Mouse (Mus musculus): ENCODE results near the gene D1Pas1.

The D1Pas1 gene

DNA sequence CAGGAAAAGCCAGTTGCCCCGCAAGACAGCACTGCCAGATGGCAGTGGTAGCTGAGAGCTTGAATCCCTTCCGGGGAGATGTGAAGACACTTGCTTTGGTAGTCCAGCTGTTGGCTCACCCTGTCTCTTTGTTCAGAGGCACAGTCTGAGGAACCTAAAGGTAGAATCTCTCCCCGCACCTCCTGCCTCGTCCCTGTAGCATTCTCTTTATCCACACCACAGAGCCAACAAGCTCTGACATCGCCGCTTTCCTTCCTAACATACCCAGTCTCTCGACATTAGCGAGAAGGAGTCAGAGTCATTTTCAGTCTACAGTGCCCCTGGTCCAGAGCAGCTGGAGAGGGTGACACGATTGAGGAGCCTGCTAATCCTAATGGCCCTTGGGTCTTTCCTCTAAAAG is 18.9 kb downstream of the D1Pas1 start:
- in situ Hi-C loops (cut with MboI; ENCODE audit: unreplicated experiment in 2 of 2), result no loop called here

DNA sequence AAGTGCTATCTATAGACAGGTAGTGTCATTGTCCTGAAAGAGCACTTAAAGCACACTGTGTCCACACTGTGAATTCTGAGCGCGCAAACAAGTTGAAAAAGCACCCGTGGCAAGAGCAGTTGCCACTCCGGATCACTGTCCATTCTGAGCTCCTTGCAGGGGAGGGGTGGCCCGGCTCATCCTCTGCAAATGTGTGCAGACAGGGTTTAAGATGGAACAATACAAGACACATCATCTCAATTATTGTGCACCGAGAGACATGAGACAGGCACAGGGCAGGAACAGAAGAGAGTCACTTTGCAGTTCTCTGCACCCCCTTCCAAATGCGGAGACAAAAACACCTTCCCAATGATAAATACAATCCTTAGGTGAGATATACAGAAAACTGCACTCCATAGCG is 19.3 kb downstream of the D1Pas1 start:
- in situ Hi-C loops (cut with MboI; ENCODE audit: unreplicated experiment in 2 of 2), result no loop called here

- in situ Hi-C loops (cut with MboI; ENCODE audit: unreplicated experiment in 2 of 2), result no loop called here
Observed at GRCm38 (mm10) chr1:186988281-186988682, 21.1 kb downstream of the D1Pas1 start.

DNA sequence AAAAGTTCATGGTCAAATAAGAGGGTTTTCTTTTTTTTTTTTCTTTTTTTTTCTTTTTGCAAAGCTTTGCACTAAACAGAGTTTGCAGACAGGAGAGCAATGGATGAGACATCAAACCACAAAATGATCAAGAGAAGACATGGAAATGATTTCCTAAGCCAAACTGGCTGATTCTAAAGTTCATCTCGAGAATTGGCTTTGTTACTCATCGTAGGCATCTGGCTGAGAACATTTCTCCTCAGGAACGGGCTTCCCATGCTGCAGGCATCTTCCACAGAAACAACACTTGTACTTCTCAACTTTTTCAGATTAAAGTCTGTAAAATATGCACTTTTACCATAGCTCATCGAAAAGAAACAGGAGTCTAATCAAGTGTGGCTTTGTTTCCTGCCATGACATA is 21.6 kb downstream of the D1Pas1 start:
- in situ Hi-C loops (cut with MboI; ENCODE audit: unreplicated experiment in 2 of 2), result no loop called here

DNA sequence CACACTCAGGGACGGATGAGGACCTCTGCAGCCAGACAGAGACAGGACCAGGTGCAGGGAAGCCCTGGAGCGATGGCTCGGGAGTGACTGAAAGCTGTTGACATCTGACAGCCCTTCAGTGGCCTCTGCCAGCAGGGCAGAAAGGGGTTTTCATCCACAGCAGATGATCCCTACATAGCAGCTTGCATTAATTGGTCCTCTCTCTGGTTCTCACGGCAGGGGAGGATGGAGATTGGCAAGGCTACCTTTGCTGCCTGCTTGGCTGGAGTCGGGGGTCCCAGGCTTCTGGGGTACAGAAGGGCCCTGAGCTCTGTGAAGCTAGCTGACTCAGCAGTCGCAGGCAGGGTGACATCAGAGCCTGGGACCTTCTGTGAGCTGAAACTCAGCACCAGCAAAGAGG is 24.3 kb downstream of the D1Pas1 start:
- in situ Hi-C loops (cut with MboI; ENCODE audit: unreplicated experiment in 2 of 2), result no loop called here

DNA sequence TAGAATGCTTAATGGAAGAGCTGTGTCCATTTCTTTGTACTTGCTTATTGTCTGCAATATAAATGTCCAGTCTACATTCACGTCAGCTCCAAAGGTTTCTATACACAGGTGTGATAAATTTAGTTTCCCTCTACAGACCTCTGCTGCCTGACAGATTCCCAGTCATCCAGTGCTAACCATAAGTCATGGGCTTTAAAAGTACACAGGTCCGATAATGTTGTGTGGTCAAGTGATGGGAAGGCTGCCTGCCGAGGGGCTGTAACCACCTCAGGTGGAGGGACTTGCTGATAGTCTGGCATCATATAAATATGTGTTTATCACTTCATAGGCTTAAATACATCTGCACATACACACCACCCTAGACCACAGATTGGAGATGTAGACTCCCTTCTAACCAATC is 24.9 kb downstream of the D1Pas1 start:
- in situ Hi-C loops (cut with MboI; ENCODE audit: unreplicated experiment in 2 of 2), result no loop called here

DNA sequence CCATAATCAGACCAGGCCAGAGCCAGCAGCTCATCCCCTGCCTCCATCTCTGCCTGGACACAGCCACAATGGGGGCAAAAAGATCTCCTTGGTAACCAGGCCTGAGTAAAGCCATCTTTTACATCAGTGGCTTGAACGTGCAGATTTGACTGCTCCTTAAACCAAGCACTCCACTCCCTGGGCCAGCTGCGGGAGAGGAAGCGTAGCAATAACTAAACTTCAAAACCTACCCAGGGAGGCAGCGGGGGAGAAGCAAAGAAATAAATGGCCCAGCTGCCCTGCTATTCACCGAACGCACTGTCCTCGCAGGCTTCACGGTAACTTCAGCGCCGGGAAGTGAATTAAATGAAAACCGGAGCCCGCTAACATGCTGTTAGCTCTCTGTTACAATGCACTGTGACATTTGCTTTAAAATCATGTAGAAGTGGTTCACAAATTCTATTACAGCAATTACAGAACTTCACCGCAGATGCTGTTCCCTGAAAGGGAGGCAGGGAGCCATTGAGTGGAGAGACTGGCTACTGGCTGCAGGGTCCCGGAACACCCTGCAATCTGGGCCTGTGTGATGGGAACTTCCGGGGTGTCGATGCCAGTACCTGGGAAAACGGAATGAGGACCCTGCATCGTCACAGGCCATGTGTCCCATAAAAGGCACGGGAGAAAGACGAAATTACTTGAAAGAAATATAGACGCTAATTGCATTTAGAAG is 30.5 kb downstream of the D1Pas1 start:
- in situ Hi-C loops (cut with MboI; ENCODE audit: unreplicated experiment in 2 of 2), result no loop called here

GRCm38 (mm10) chr1:187003441-187003861 is 36.2 kb downstream of the D1Pas1 start:
- in situ Hi-C loops (cut with MboI; ENCODE audit: unreplicated experiment in 2 of 2), result no loop called here

- in situ Hi-C loops (cut with MboI; ENCODE audit: unreplicated experiment in 2 of 2), result no loop called here
Observed at GRCm38 (mm10) chr1:187004306-187004705, 37.1 kb downstream of the D1Pas1 start.

DNA sequence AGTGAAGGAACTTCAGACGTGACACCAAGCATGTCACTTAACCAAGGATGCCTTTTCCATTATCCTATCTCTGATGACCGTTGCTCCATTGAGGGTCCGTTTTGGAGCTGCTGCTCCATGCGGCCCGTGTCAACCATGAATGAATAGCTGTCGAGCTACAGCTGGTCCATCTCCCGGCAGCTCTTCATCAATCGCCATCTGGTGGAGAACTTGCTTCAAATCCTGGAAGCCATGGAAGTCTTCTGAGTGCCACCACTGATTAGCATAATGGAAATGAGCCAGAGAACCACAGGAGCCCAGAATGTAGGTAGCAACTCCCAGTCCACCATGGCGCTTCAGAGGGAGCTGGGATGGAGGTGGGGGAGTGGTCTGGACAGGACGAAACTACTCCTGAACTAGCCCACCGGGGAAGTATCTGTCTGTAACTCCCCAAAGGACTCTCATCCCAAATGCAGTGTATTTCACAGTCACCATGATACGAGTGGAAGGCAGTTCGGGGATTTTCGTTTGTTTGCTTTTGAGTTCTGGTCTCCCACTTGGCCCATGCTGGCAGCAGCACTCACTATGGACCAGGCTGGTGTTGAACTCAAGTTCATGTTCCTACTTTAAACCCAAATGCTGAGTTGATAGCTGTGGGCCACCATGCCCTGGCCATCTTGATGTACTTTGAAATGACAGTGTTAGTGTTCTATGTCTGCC is 39.2 kb downstream of the D1Pas1 start:
- in situ Hi-C loops (cut with MboI; ENCODE audit: unreplicated experiment in 2 of 2), result no loop called here

DNA sequence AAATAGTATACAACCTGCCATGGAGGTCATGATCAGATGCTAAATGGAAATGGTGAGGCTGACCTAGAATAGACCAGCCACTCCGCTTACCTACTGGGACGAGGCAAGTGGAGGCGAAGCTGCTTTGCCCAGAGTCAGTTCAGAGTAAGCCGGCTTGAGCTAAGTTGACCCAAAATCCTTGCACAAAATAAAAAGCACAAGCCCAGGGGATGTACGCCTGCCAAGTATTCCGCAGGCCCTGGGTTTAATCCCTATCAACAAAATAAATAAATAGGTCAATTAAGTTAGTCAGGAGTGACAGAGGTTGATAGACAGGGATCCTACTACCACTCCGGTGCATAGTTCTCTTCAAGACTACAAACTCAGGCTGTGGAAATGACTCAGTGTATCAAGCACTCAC is 41.0 kb downstream of the D1Pas1 start:
- in situ Hi-C loops (cut with MboI; ENCODE audit: unreplicated experiment in 2 of 2), result no loop called here

- in situ Hi-C loops (cut with MboI; ENCODE audit: unreplicated experiment in 2 of 2), result no loop called here
Observed at GRCm38 (mm10) chr1:187010071-187010470, 42.9 kb downstream of the D1Pas1 start.

DNA sequence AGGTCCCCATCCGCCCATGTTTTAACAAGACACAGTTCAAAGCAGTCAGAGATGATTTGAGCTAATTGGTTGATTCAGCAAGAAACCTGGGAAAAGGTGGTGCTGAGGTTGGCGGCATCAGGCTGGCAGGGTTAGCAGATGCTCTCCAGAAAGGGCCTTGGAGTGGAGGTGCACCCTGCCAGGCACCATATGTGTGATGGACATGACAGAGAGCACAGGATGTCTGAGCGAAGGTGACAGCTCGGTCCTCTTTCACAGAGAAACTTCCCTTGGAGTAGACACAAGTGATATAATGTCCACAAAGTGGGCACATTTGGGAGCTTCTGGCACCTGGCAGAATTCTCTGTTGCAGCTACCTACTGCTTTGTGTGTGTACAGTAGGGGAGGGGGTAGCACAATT is 44.4 kb downstream of the D1Pas1 start:
- in situ Hi-C loops (cut with MboI; ENCODE audit: unreplicated experiment in 2 of 2), result no loop called here

DNA sequence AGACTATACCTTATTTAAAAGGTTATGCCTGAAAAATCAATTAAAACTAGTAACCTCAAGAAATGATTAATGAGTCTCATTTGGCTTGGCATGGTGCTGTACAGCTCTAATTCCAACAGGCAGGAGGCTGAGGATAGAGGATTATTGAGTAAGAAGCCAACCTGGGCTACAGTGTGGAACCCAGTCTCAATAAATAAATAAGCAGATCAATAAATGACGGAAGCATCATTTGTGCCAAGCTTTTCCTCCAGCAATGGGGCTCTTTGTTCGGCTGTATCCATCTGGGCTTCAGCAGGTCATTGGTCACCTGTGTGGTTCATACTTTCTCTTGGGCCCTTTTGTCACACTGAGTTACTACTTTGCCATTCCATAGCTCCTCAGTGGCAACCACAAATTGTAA is 46.9 kb downstream of the D1Pas1 start:
- in situ Hi-C loops (cut with MboI; ENCODE audit: unreplicated experiment in 2 of 2), result no loop called here

GRCm38 (mm10) chr1:187015673-187016072 is 48.5 kb downstream of the D1Pas1 start:
- in situ Hi-C loops (cut with MboI; ENCODE audit: unreplicated experiment in 2 of 2), result no loop called here

DNA sequence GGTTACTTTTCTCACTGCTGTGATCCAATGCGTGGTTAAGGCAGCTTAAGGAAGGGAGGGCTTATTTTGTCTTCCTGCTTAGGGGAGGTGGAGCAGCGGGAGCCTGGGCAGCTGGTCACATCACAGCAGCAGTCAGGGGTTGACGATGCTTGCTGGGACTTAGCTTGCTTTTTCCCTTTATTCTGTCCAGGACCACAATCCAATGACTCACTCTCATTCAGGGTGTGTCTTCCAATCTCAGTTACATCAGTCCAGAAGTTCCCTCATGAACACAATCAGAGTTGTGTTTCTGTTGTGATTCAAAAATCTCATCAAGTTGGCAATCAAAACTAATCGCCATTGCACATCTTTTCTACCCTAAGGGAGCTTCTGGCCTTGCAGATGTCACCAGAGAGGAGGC is 48.9 kb downstream of the D1Pas1 start:
- in situ Hi-C loops (cut with MboI; ENCODE audit: unreplicated experiment in 2 of 2), result no loop called here

DNA sequence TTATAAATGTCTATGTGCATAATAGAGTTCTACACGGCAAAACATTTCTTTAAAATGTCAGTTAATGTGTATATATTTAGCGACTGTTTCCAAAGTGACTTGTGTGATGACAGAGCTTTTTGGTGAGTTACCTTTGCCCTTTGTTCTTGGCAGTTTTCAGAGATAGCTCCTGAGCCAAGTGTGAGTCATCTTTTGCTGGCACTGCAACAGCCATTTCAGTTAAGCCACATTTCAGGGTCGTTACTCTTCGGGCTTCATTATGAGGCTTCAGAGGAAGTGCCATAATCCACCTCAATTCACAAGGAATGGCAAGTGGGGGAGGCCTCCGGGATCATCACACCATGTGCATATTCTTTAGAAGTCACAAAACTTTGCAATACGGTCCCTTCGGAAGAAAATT is 52.8 kb downstream of the D1Pas1 start:
- in situ Hi-C loops (cut with MboI; ENCODE audit: unreplicated experiment in 2 of 2), result no loop called here
